Mouse (Mus musculus) midbrain, embryonic 11.5 days (tissue): ENCODE measurements at regions not wholly inside any gene's neighbourhood (a gene's known extent, or its start where the extent isn't known, plus 50 kb on each side); places are given as distances from the start of the nearest gene placed in this dataset.
"Not testable (repeated sequence)": the region's sequence is repeated elsewhere in the genome, so short reads cannot be mapped to it uniquely, and the experiment has no call there.

Source experiments
- ATAC-seq: fragments of 200-750 bp; cut with Nextera tagmentation; 2 replicates; pipeline ENCODE4 v1.8.0; 2017; ENCODE audit warnings: moderate TSS enrichment, moderate library complexity; ENCODE audit not compliant: low FRiP score
- DNase-seq: peaks from one replicate; pipeline ENCODE4 v3.0.0; 2015; ENCODE audit warnings: low spot score; ENCODE audit errors: missing footprints
- H3K27ac ChIP-seq: fragments of 300-500 bp; sonication (generic); 2 replicates; pipeline ENCODE4 v1.5.1; 2014; ENCODE audit warnings: low read depth, low read length
- H3K27me3 ChIP-seq: fragments of 300-500 bp; sonication (generic); 2 replicates; pipeline ENCODE4 v1.6.1; 2014; ENCODE audit warnings: mild to moderate bottlenecking, low read length, moderate library complexity, mixed read lengths; ENCODE audit not compliant: control insufficient read depth, insufficient read depth
- H3K36me3 ChIP-seq: fragments of 300-500 bp; sonication (generic); 2 replicates; pipeline ENCODE4 v1.6.1; 2014; ENCODE audit warnings: mild to moderate bottlenecking, low read length, moderate library complexity, mixed read lengths; ENCODE audit not compliant: control insufficient read depth, insufficient read depth
- H3K4me1 ChIP-seq: fragments of 300-500 bp; sonication (generic); 2 replicates; pipeline ENCODE4 v1.6.1; 2014; ENCODE audit warnings: low read length; ENCODE audit not compliant: control insufficient read depth, insufficient read depth
- H3K4me2 ChIP-seq: fragments of 300-500 bp; sonication (generic); 2 replicates; pipeline ENCODE4 v1.6.1; 2014; ENCODE audit warnings: mild to moderate bottlenecking, moderate library complexity
- H3K4me3 ChIP-seq: fragments of 300-500 bp; sonication (generic); 2 replicates; pipeline ENCODE4 v1.5.1; 2014; ENCODE audit warnings: low read depth, low read length
- H3K9ac ChIP-seq: fragments of 300-500 bp; sonication (generic); 2 replicates; pipeline ENCODE4 v1.6.1; 2014; ENCODE audit warnings: low read length
- H3K9me3 ChIP-seq: fragments of 300-500 bp; sonication (generic); 2 replicates; pipeline ENCODE4 v1.6.1; 2016; ENCODE audit warnings: low read length; ENCODE audit not compliant: control insufficient read depth
- WGBS: fragments of 180-500 bp; shearing (Covaris S2); extraction: QIAGEN DNeasy Blood & Tissue Kit; methylation state at CpG from one replicate; pipeline ENCODE4 v1.1.7; 2014; 5-methylcytosine and 5-hydroxymethylcytosine counted together

- no peak for DNase-seq
- Histone ChIP-seq H3K4me1 (no peaks in the 10 kb centered on the region), H3K4me3 (no peak overlapping the region), H3K27me3 (no peaks in the 10 kb centered on the region), H3K36me3 (no peaks in the 10 kb centered on the region), H3K27ac (no peak overlapping the region), H3K9ac (no peak overlapping the region), H3K4me2 (no peak overlapping the region), H3K9me3 (no peaks in the 10 kb centered on the region)
- 76% methylated on average over 5 of the region's 5 CpGs for WGBS
- ATAC-seq: peak; percentile 76
These were observed 180.6 kb upstream of the Slc10a2 start for GRCm38 (mm10) chr8:5285708-5286161.

GRCm38 (mm10) chr8:5283799-5284198 lies 178.6 kb upstream of the Slc10a2 start:
- no peaks in the 10 kb centered on the region for H3K27me3 ChIP-seq
- no peak overlapping the region for H3K4me2 ChIP-seq
- no peak overlapping the region for H3K9ac ChIP-seq
- H3K36me3 ChIP-seq: no peaks in the 10 kb centered on the region
- no peak for DNase-seq
- H3K4me1 ChIP-seq: no peaks in the 10 kb centered on the region
- no peak overlapping the region for H3K4me3 ChIP-seq
- no peak overlapping the region for H3K27ac ChIP-seq
- no peaks in the 10 kb centered on the region for H3K9me3 ChIP-seq
- ATAC-seq: no peak

- Histone ChIP-seq H3K27me3 (no peaks in the 10 kb centered on the region), H3K9me3 (no peaks in the 10 kb centered on the region), H3K36me3 (no peaks in the 10 kb centered on the region), H3K27ac (no peak overlapping the region), H3K4me2 (no peak overlapping the region), H3K9ac (no peak overlapping the region), H3K4me1 (no peaks in the 10 kb centered on the region), H3K4me3 (no peak overlapping the region)
- WGBS: 82% methylated on average over 1 of the region's 1 CpGs
- DNase-seq (no peak), ATAC-seq (no peak)
These were observed 157.2 kb upstream of the Slc10a2 start for GRCm38 (mm10) chr8:5262316-5262715.

DNA sequence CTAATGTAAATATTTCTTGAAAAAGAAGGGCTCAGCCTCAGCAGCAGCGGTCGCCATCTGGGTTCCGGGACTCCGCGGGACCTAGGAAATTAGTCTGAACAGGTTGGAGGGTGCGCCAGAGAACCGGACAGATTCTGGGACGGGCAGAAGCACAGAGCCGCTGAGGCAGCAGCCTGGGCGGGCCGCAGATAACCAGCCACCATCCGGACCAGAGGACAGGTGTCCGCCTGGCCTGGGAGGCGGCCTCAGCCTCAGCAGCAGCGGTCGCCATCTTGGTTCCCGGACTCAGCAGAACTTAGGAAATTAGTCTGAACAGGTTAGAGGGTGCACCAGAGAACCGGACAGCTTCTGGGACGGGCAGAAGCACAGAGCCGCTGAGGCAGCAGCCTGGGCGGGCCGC lies 136.7 kb upstream of the Slc10a2 start:
- WGBS: 93% methylated on average over 15 of the region's 22 CpGs
- not testable (repeated sequence) for DNase-seq, H3K27ac ChIP-seq, H3K4me1 ChIP-seq, H3K9me3 ChIP-seq, H3K9ac ChIP-seq, H3K4me2 ChIP-seq, H3K27me3 ChIP-seq, H3K36me3 ChIP-seq, H3K4me3 ChIP-seq, ATAC-seq
